Mouse (Mus musculus): ENCODE results near the gene Trex2.

Gene Trex2

GRCm38 (mm10) chrX:73435252-73435651 lies at the start of gene Trex2:
Gene Trex2, minus strand, starts transcription at chrX:73435344.
- in situ Hi-C loops (cut with MboI, MseI): no loop called here

- in situ Hi-C loops (cut with MboI, MseI): loop anchor here (5.0 kb wide), 1 partner anchor 38 kb away; no protein-coding TSS in a partner anchor
Observed at GRCm38 (mm10) chrX:73484870-73485269, 49.7 kb upstream of the Trex2 start.

GRCm38 (mm10) chrX:73484076-73484475 lies 48.9 kb upstream of the Trex2 start:
- in situ Hi-C loops (cut with MboI, MseI): no loop called here

GRCm38 (mm10) chrX:73483484-73483810 lies 48.3 kb upstream of the Trex2 start, which contains the start of gene Bgn:
Gene Bgn, plus strand, starts transcription at chrX:73483602.
- in situ Hi-C loops (cut with MboI, MseI): no loop called here

- in situ Hi-C loops (cut with MboI, MseI): no loop called here
Observed at GRCm38 (mm10) chrX:73482643-73483483, 47.7 kb upstream of the Trex2 start.

- in situ Hi-C loops (cut with MboI, MseI): no loop called here
Observed at GRCm38 (mm10) chrX:73480334-73480733, 45.2 kb upstream of the Trex2 start.

GRCm38 (mm10) chrX:73479656-73480055 lies 44.5 kb upstream of the Trex2 start:
- in situ Hi-C loops (cut with MboI, MseI): no loop called here

GRCm38 (mm10) chrX:73477500-73477899 lies 42.4 kb upstream of the Trex2 start:
- in situ Hi-C loops (cut with MboI, MseI): no loop called here

GRCm38 (mm10) chrX:73476621-73477020 lies 41.5 kb upstream of the Trex2 start:
- in situ Hi-C loops (cut with MboI, MseI): no loop called here

GRCm38 (mm10) chrX:73475658-73476256 lies 40.6 kb upstream of the Trex2 start:
- in situ Hi-C loops (cut with MboI, MseI): no loop called here

- in situ Hi-C loops (cut with MboI, MseI): no loop called here
Observed at GRCm38 (mm10) chrX:73474340-73475165, 39.4 kb upstream of the Trex2 start.

GRCm38 (mm10) chrX:73471764-73472163 lies 36.6 kb upstream of the Trex2 start:
- in situ Hi-C loops (cut with MboI, MseI): no loop called here

- in situ Hi-C loops (cut with MboI, MseI): no loop called here
Observed at GRCm38 (mm10) chrX:73468752-73469151, 33.6 kb upstream of the Trex2 start.

GRCm38 (mm10) chrX:73468330-73468729 lies 33.2 kb upstream of the Trex2 start:
- in situ Hi-C loops (cut with MboI, MseI): no loop called here

GRCm38 (mm10) chrX:73467446-73468241 lies 32.5 kb upstream of the Trex2 start:
- in situ Hi-C loops (cut with MboI, MseI): no loop called here

GRCm38 (mm10) chrX:73465483-73466186 lies 30.5 kb upstream of the Trex2 start:
- in situ Hi-C loops (cut with MboI, MseI): no loop called here

- in situ Hi-C loops (cut with MboI, MseI): no loop called here
Observed at GRCm38 (mm10) chrX:73460792-73461191, 25.6 kb upstream of the Trex2 start.

- in situ Hi-C loops (cut with MboI, MseI): loop anchor here (10.0 kb wide), 1 partner anchor 1634 kb away; no protein-coding TSS in a partner anchor
Observed at GRCm38 (mm10) chrX:73458877-73459392, 23.8 kb upstream of the Trex2 start, which contains the start of gene Haus7. Gene Haus7, minus strand, starts transcription at chrX:73459044.

GRCm38 (mm10) chrX:73451949-73452348 lies 16.8 kb upstream of the Trex2 start:
- in situ Hi-C loops (cut with MboI, MseI): loop anchor here (10.0 kb wide), 1 partner anchor 1627 kb away; no protein-coding TSS in a partner anchor

GRCm38 (mm10) chrX:73441428-73441827 lies 6.3 kb upstream of the Trex2 start:
- in situ Hi-C loops (cut with MboI, MseI): no loop called here

Data from T-helper 1 cell (primary cell).